ENCODE assay signal across 18 mouse cellular contexts in genomic region chr1:35673992-35674391, GRCm38 (mm10).
"Had no signal": no experiment of that assay in that cellular context is flagged by ENCODE, and none has a peak within 500 bp of the region (broad histone marks: within the 10 kb centered on the region; RNA-seq: fewer than 3 reads in every experiment).

No protein-coding gene starts in this region.

- H3K9me3 ChIP-seq: limb, embryonic 13.5 days; liver, embryonic 12.5 days; liver, embryonic 15.5 days; lung, embryonic 15.5 days; megakaryocyte, embryonic 14.5 days; midbrain, embryonic 10.5 days; midbrain, embryonic 13.5 days had no signal

- H3K27ac ChIP-seq: kidney, postnatal 0 days; limb, embryonic 13.5 days; liver, embryonic 12.5 days; liver, embryonic 15.5 days; lung, embryonic 15.5 days; midbrain, embryonic 13.5 days; stomach, postnatal 0 days had no signal

- H3K27me3 ChIP-seq: limb, embryonic 13.5 days; liver, embryonic 12.5 days; liver, embryonic 15.5 days; lung, embryonic 15.5 days; megakaryocyte, embryonic 14.5 days; midbrain, embryonic 13.5 days had no signal

- H3K4me1 ChIP-seq: limb, embryonic 13.5 days; liver, embryonic 12.5 days; liver, embryonic 15.5 days; lung, embryonic 15.5 days; megakaryocyte, embryonic 14.5 days; midbrain, embryonic 10.5 days; midbrain, embryonic 13.5 days had no signal

- H3K36me3 ChIP-seq: limb, embryonic 13.5 days; liver, embryonic 12.5 days; liver, embryonic 15.5 days; lung, embryonic 15.5 days; midbrain, embryonic 10.5 days; midbrain, embryonic 13.5 days had no signal

- DNase-seq: kidney, adult 2 months; kidney, postnatal 25 days; left cerebral cortex, postnatal 4 days; liver; lung, adult 18-20 months; lung, postnatal 10 days; lung, postnatal 36 days; thymus, adult 2 months; thymus, postnatal 14 days had no signal

- H3K4me3 ChIP-seq: limb, embryonic 13.5 days; liver, embryonic 12.5 days; liver, embryonic 15.5 days; lung, embryonic 15.5 days; megakaryocyte, embryonic 14.5 days; midbrain, embryonic 10.5 days; midbrain, embryonic 13.5 days had no signal
